Comparison of ENCODE assay signal across 18 mouse cellular contexts in genomic region chr11:52622861-52623260, GRCm38 (mm10).
DNase-seq lines count a peak whose midpoint lies in the region; ATAC-seq and TF ChIP-seq lines count a peak whose summit lies in the region.
"Had no signal": no experiment of that assay in that cellular context is flagged by ENCODE, and none has a peak within 500 bp of the region (broad histone marks: within the 10 kb centered on the region; RNA-seq: fewer than 3 reads in every experiment).

No protein-coding gene starts in this region.

- H3K4me1 ChIP-seq in lung, adult 2 months (ENCODE audit: control insufficient read depth, insufficient read depth, low read length), result 0 out of 2 replicates have a peak, but pooled peaks cover 2% of the 10 kb centered on the region
- 0 out of 2 replicates have a peak, but pooled peaks cover 3% of the 10 kb centered on the region for H3K4me1 ChIP-seq in lung, embryonic 15.5 days
- no peaks in the 10 kb centered on the region for H3K4me1 ChIP-seq in heart, embryonic 10.5 days
- H3K4me1 ChIP-seq in forebrain, embryonic 10.5 days, result peaks cover 13% of the 10 kb centered on the region
- H3K4me1 ChIP-seq: embryonic facial prominence, embryonic 12.5 days; heart, embryonic 12.5 days had no signal

- DNase-seq in lung, adult 2 months, result peak; percentile 7
- DNase-seq in lung, postnatal 14 days, result peak; percentile 11
- no peak for DNase-seq in heart, embryonic 10.5 days (ENCODE audit: low spot score)
- no peak for DNase-seq in kidney, postnatal 14 days
- DNase-seq in forebrain, embryonic 10.5 days (ENCODE audit: extremely low spot score, low spot score), result no peak
- DNase-seq: adrenal gland, adult 8-10 months; adrenal gland, postnatal 36 days; cerebellum, adult 2 months; cerebellum, postnatal 14 days; gastrocnemius, postnatal 10 days; heart, adult 2 months had no signal

- peak overlapping the region; percentile 75 for H3K27ac ChIP-seq in lung, embryonic 15.5 days
- no peak overlapping the region for H3K27ac ChIP-seq in heart, embryonic 10.5 days
- H3K27ac ChIP-seq in forebrain, embryonic 10.5 days, result no peak overlapping the region
- H3K27ac ChIP-seq: embryonic facial prominence, embryonic 12.5 days; forebrain, embryonic 12.5 days; heart, adult 2 months; hindbrain, embryonic 10.5 days had no signal

- no peak overlapping the region for H3K4me3 ChIP-seq in lung, adult 2 months (replicated peaks; ENCODE audit: extremely low read depth, low read depth, low read length)
- no peak overlapping the region for H3K4me3 ChIP-seq in lung, embryonic 15.5 days
- no peak overlapping the region for H3K4me3 ChIP-seq in heart, embryonic 10.5 days
- H3K4me3 ChIP-seq in forebrain, embryonic 10.5 days, result no peak overlapping the region
- H3K4me3 ChIP-seq: embryonic facial prominence, embryonic 12.5 days; forebrain, embryonic 12.5 days; heart, adult 2 months; heart, embryonic 12.5 days; hindbrain, embryonic 10.5 days had no signal

- H3K4me2 ChIP-seq in lung, embryonic 15.5 days, result no peak overlapping the region
- H3K4me2 ChIP-seq: embryonic facial prominence, embryonic 12.5 days; forebrain, embryonic 12.5 days; heart, embryonic 12.5 days had no signal

- no peaks in the 10 kb centered on the region for H3K36me3 ChIP-seq in lung, embryonic 15.5 days
- H3K36me3 ChIP-seq in heart, embryonic 10.5 days, result no peaks in the 10 kb centered on the region
- no peaks in the 10 kb centered on the region for H3K36me3 ChIP-seq in forebrain, embryonic 10.5 days (replicated peaks)
- H3K36me3 ChIP-seq: embryonic facial prominence, embryonic 12.5 days; forebrain, embryonic 12.5 days; heart, embryonic 12.5 days; hindbrain, embryonic 10.5 days had no signal

- TF ChIP-seq CTCF in lung, adult 2 months (IDR thresholded peaks at IDR 0.05; ENCODE audit: insufficient read depth, low read length), result no peak

- WGBS in lung, adult 2 months, result 37% methylated on average over 4 of the region's 4 CpGs
- WGBS in lung, embryonic 15.5 days, result 34% methylated on average over 4 of the region's 4 CpGs
- WGBS in heart, embryonic 10.5 days, result 66% methylated on average over 4 of the region's 4 CpGs
- 87% methylated on average over 4 of the region's 4 CpGs for WGBS in forebrain, embryonic 10.5 days

- ATAC-seq in lung, embryonic 15.5 days (ENCODE audit: borderline replicate concordance, extremely low read depth, low FRiP score, low TSS enrichment), result no peak
- ATAC-seq: forebrain, embryonic 16.5 days; hindbrain, embryonic 16.5 days had no signal

- no peak for TF ChIP-seq POLR2A in lung, adult 2 months (IDR thresholded peaks at IDR 0.05; ENCODE audit: borderline replicate concordance, extremely low read depth, low read depth, low read length)

- no peaks in the 10 kb centered on the region for H3K9me3 ChIP-seq in lung, embryonic 15.5 days
- no peaks in the 10 kb centered on the region for H3K9me3 ChIP-seq in heart, embryonic 10.5 days
- no peaks in the 10 kb centered on the region for H3K9me3 ChIP-seq in forebrain, embryonic 10.5 days
- H3K9me3 ChIP-seq: embryonic facial prominence, embryonic 12.5 days; forebrain, embryonic 12.5 days; heart, embryonic 12.5 days; hindbrain, embryonic 10.5 days had no signal

- H3K9ac ChIP-seq in lung, embryonic 15.5 days, result no peak overlapping the region
- H3K9ac ChIP-seq: embryonic facial prominence, embryonic 12.5 days; forebrain, embryonic 12.5 days; heart, embryonic 12.5 days had no signal

- no peaks in the 10 kb centered on the region for H3K27me3 ChIP-seq in lung, embryonic 15.5 days
- no peaks in the 10 kb centered on the region for H3K27me3 ChIP-seq in heart, embryonic 10.5 days (ENCODE audit: insufficient read depth, poor library complexity, severe bottlenecking)
- H3K27me3 ChIP-seq in forebrain, embryonic 10.5 days (ENCODE audit: poor library complexity, severe bottlenecking), result no peaks in the 10 kb centered on the region
- H3K27me3 ChIP-seq: forebrain, embryonic 12.5 days had no signal

Comparison
In these comparisons a context has a peak if more than half of its experiments do, and no peak if none do; other contexts are left out.
1. DNase-seq: peak in lung, adult 2 months (single experiment) and lung, postnatal 14 days (single experiment); none in heart, embryonic 10.5 days (single experiment), kidney, postnatal 14 days (single experiment) and forebrain, embryonic 10.5 days (single experiment).